ENCODE assay signal across 8 mouse cellular contexts in the genomic region with DNA sequence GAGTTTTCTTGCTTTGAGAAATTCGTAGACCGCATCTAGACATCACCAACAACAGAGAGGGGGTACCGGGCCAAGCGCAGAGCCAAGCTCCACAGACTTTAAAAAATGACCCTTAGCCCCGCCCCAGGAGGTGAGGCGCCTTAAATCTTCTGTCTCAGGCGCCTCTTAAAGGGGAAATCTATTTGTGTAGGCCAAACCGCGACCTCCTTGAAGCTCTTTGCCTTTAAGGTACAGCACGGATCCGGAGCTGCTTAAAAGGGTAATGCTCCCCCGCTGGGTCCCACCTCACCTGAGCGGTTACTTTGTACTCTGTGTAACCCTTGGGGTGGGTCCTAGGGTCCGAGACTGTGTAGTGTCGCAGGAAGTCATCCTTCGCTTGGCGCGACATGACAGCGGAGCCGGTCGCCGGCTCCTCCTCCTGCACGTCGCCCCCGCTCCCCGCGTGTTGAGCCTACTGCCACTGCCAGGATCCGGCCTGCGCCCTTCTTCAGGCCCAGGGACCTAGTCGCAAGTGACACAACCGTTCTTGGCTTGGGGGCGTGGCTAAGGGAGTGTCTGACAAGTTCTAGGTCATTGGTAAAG. TPM values are rescaled to one million over a fixed set of nuclear protein-coding genes. Genes with fewer than 3 reads are reported as not detected.
DNase-seq lines count a peak whose midpoint lies in the region; ATAC-seq and TF ChIP-seq lines count a peak whose summit lies in the region.

Snx15 (minus strand) TSS at position 545 of the 582 bp plus-strand sequence.

- peak within 1 kb of the TSS; percentile 52 for H3K4me2 ChIP-seq in heart, embryonic 11.5 days
- peak within 1 kb of the TSS; percentile 64 for H3K4me2 ChIP-seq in kidney, embryonic 16.5 days (replicated peaks; ENCODE audit: low read depth, low read length)
- peak within 1 kb of the TSS; percentile 84 for H3K4me2 ChIP-seq in myocyte (ENCODE audit: low read depth)

- no peak for TF ChIP-seq CTCF in C2C12 (IDR thresholded peaks at IDR 0.05; ENCODE audit: control insufficient read depth, insufficient read depth, insufficient read length)
- TF ChIP-seq CTCF in brain, embryonic 14.5 days (IDR thresholded peaks at IDR 0.05; ENCODE audit: borderline replicate concordance, extremely low read depth, insufficient read depth, insufficient read length): no peak
- TF ChIP-seq CTCF in liver, adult 2 months (IDR thresholded peaks at IDR 0.05; ENCODE audit: low read depth, low read length): no peak

- WGBS in heart, embryonic 11.5 days (ENCODE audit: insufficient replicate concordance): under 1% methylated on average over 32 of the region's 32 CpGs
- under 1% methylated on average over 32 of the region's 32 CpGs for WGBS in kidney, embryonic 16.5 days
- WGBS in liver, adult 2 months: under 1% methylated on average over 32 of the region's 32 CpGs

- H3K79me3 ChIP-seq in C2C12 (ENCODE audit: low read depth): no peaks in the 10 kb centered on the region

- peak within 1 kb of the TSS; percentile 52 for H3K27ac ChIP-seq in heart, embryonic 11.5 days (ENCODE audit: low read depth, low read length)
- peak within 1 kb of the TSS; percentile 93 for H3K27ac ChIP-seq in kidney, embryonic 16.5 days (ENCODE audit: low read length)
- H3K27ac ChIP-seq in liver, adult 2 months (replicated peaks; ENCODE audit: insufficient read depth, low read depth, low read length): peak within 1 kb of the TSS; percentile 84

- H3K4me3 ChIP-seq in C2C12 (ENCODE audit: insufficient read depth, poor library complexity, severe bottlenecking): peak within 1 kb of the TSS; percentile 41
- H3K4me3 ChIP-seq in erythroblast, embryonic 14.5 days (replicated peaks): peak within 1 kb of the TSS; percentile 68
- peak within 1 kb of the TSS; percentile 40 for H3K4me3 ChIP-seq in heart, embryonic 11.5 days (ENCODE audit: low read depth, low read length)
- peak within 1 kb of the TSS; percentile 64 for H3K4me3 ChIP-seq in kidney, embryonic 16.5 days (ENCODE audit: low read length)
- peak within 1 kb of the TSS; percentile 68 for H3K4me3 ChIP-seq in liver, adult 2 months (ENCODE audit: insufficient read depth, low read depth, low read length)
- H3K4me3 ChIP-seq in myocyte: peak within 1 kb of the TSS; percentile 47

- H3K36me3 ChIP-seq in C2C12 (ENCODE audit: control insufficient read depth, insufficient read depth) (peaks cover 8% of the 10 kb centered on the region), myocyte (ENCODE audit: control insufficient read depth, insufficient read depth) (no peaks in the 10 kb centered on the region)
- peaks cover 33% of the 10 kb centered on the region for H3K36me3 ChIP-seq in erythroblast, embryonic 14.5 days (ENCODE audit: control insufficient read depth)
- H3K36me3 ChIP-seq in heart, embryonic 11.5 days (ENCODE audit: control insufficient read depth, insufficient read depth, low read length): no peaks in the 10 kb centered on the region
- H3K36me3 ChIP-seq in kidney, embryonic 16.5 days (ENCODE audit: insufficient read depth, low read length): no peaks in the 10 kb centered on the region
- no peaks in the 10 kb centered on the region for H3K36me3 ChIP-seq in liver, adult 2 months (ENCODE audit: control insufficient read depth, insufficient read depth, low read length)
- H3K36me3 ChIP-seq in splenic B cell, adult 2 months (ENCODE audit: control insufficient read depth, insufficient read depth, low read length, poor library complexity, severe bottlenecking): no peaks in the 10 kb centered on the region

- peak within 1 kb of the TSS; percentile 61 for H3K9ac ChIP-seq in heart, embryonic 11.5 days (ENCODE audit: low read depth, low read length)
- peak within 1 kb of the TSS; percentile 80 for H3K9ac ChIP-seq in kidney, embryonic 16.5 days (replicated peaks; ENCODE audit: low read length)
- H3K9ac ChIP-seq in liver, adult 2 months (ENCODE audit: low read depth, low read length): peak within 1 kb of the TSS; percentile 77

- TF ChIP-seq POLR2A in brain, embryonic 14.5 days (IDR thresholded peaks at IDR 0.05; ENCODE audit: borderline replicate concordance, extremely low read depth, insufficient read depth, insufficient read length, poor library complexity, severe bottlenecking): peak; percentile 29; the same call in 1 of the 2 replicates
- peak; percentile 47 for TF ChIP-seq POLR2A in liver, adult 2 months (IDR thresholded peaks at IDR 0.05; ENCODE audit: extremely low read depth, insufficient read depth, low read length)
- TF ChIP-seq POLR2A in myocyte (IDR thresholded peaks at IDR 0.05; ENCODE audit: insufficient read length, low read depth): peak; percentile 78

- H3K4me1 ChIP-seq in erythroblast, embryonic 14.5 days (ENCODE audit: control insufficient read depth): peaks cover 72% of the 10 kb centered on the region
- H3K4me1 ChIP-seq in heart, embryonic 11.5 days (ENCODE audit: control insufficient read depth, insufficient read depth, low read length): no peaks in the 10 kb centered on the region
- peaks cover 5% of the 10 kb centered on the region; the same call in 1 of the 2 replicates for H3K4me1 ChIP-seq in kidney, embryonic 16.5 days (ENCODE audit: insufficient read depth, low read length)
- H3K4me1 ChIP-seq in liver, adult 2 months (ENCODE audit: control insufficient read depth, insufficient read depth, low read length): peaks cover 1% of the 10 kb centered on the region

- H3ac ChIP-seq in C2C12 (ENCODE audit: control insufficient read depth, insufficient read length, low read depth) (peak within 1 kb of the TSS; percentile 58), myocyte (ENCODE audit: control insufficient read depth, insufficient read length) (no peak within 1 kb of the TSS)

- ATAC-seq in heart, embryonic 11.5 days (replicated peaks; ENCODE audit: insufficient number of reproducible peaks, low FRiP score, low TSS enrichment): peak; percentile 85
- ATAC-seq in kidney, embryonic 16.5 days (ENCODE audit: low FRiP score, low TSS enrichment): peak; percentile 97

- H3K9me3 ChIP-seq in erythroblast, embryonic 14.5 days (ENCODE audit: control insufficient read depth, low read length): no peaks in the 10 kb centered on the region
- no peaks in the 10 kb centered on the region for H3K9me3 ChIP-seq in heart, embryonic 11.5 days (replicated peaks; ENCODE audit: control insufficient read depth, low read length)
- H3K9me3 ChIP-seq in kidney, embryonic 16.5 days (ENCODE audit: low read length): no peaks in the 10 kb centered on the region

- H3K27me3 ChIP-seq in C2C12 (ENCODE audit: control insufficient read depth, insufficient read depth, insufficient read length): no peaks in the 10 kb centered on the region
- no peaks in the 10 kb centered on the region for H3K27me3 ChIP-seq in erythroblast, embryonic 14.5 days (ENCODE audit: control insufficient read depth)
- H3K27me3 ChIP-seq in heart, embryonic 11.5 days (ENCODE audit: control insufficient read depth, insufficient read depth, low read length): no peaks in the 10 kb centered on the region
- H3K27me3 ChIP-seq in kidney, embryonic 16.5 days (ENCODE audit: insufficient read depth, low read length): no peaks in the 10 kb centered on the region
- H3K27me3 ChIP-seq in liver, adult 2 months (ENCODE audit: control insufficient read depth, insufficient read depth, low read length): no peaks in the 10 kb centered on the region
- H3K27me3 ChIP-seq in myocyte (ENCODE audit: control insufficient read depth, insufficient read depth, insufficient read length): no peaks in the 10 kb centered on the region
- no peaks in the 10 kb centered on the region for H3K27me3 ChIP-seq in splenic B cell, adult 2 months (ENCODE audit: control insufficient read depth, insufficient read depth, low read length, poor library complexity, severe bottlenecking)

- H3K79me2 ChIP-seq in C2C12 (ENCODE audit: control insufficient read depth, insufficient read depth) (no peaks in the 10 kb centered on the region), myocyte (ENCODE audit: control insufficient read depth, insufficient read depth) (no peaks in the 10 kb centered on the region)
- no peaks in the 10 kb centered on the region for H3K79me2 ChIP-seq in liver, adult 2 months (ENCODE audit: control insufficient read depth, insufficient read depth, low read length)

- peak; percentile 98 for DNase-seq in brain, embryonic 14.5 days (ENCODE audit: low read depth)
- DNase-seq in liver, adult 2 months (ENCODE audit: extremely low read depth, low read depth, low spot score): peak; percentile 94
- peak; percentile 97 for DNase-seq in splenic B cell, adult 2 months (ENCODE audit: low read depth, low spot score)

TF ChIP-seq in C2C12, 6 proteins besides CTCF, POLR2A, EP300 and RAD21:
- TF ChIP-seq MAX (IDR thresholded peaks at IDR 0.05) (peak; percentile 82), MYOD1 (IDR thresholded peaks at IDR 0.05; ENCODE audit: control insufficient read depth, insufficient read length, low read depth) (no peak), CEBPB (IDR thresholded peaks at IDR 0.05; ENCODE audit: low read depth) (no peak)

TF ChIP-seq in myocyte, 11 proteins besides CTCF, POLR2A, EP300 and RAD21:
- TF ChIP-seq E2F4 (IDR thresholded peaks at IDR 0.05; ENCODE audit: insufficient read depth) (no peak), MYOG (IDR thresholded peaks at IDR 0.05; ENCODE audit: control insufficient read depth in 1 of 3, insufficient read depth in 1 of 3, insufficient read length in 2 of 3, low read depth in 2 of 3) (peak in 1 of 3 experiments; percentile 11), MYOD1 (IDR thresholded peaks at IDR 0.05; ENCODE audit: control insufficient read depth in 1 of 3, insufficient read length in 2 of 3, low read depth in 2 of 3) (no peak), CEBPB (IDR thresholded peaks at IDR 0.05; ENCODE audit: insufficient read depth, poor library complexity, severe bottlenecking) (no peak), REST (IDR thresholded peaks at IDR 0.05; ENCODE audit: insufficient read depth, insufficient read length) (no peak), USF1 (IDR thresholded peaks at IDR 0.05; ENCODE audit: low read depth) (no peak), TCF12 (IDR thresholded peaks at IDR 0.05; ENCODE audit: insufficient read depth, poor library complexity, severe bottlenecking) (no peak), SRF (IDR thresholded peaks at IDR 0.05; ENCODE audit: control insufficient read depth, insufficient read length, low read depth) (no peak), MAX (IDR thresholded peaks at IDR 0.05; ENCODE audit: low read depth) (peak; percentile 3), TCF3 (IDR thresholded peaks at IDR 0.05; ENCODE audit: insufficient read length, low read depth) (no peak), POLR2AphosphoS2 (IDR thresholded peaks at IDR 0.05; ENCODE audit: insufficient read length, low read depth) (peak; percentile 68)

RNA-seq across cellular contexts. Expression of gene Snx15, which starts in this region (rescaled TPM):
- polyA plus RNA-seq in C2C12 (2012; fragmentation: generic; extraction: Trizol) (22.7 TPM), myocyte (2012; fragmentation: generic; extraction: Trizol) (18.5 TPM)
- 52.3 and 52.4 TPM in 2 replicates for polyA plus RNA-seq in brain, embryonic 14.5 days (2012; rRNA removed)
- 87.4 and 91.3 TPM in 2 replicates for polyA plus RNA-seq in erythroblast, embryonic 14.5 days (2012)
- 22.6 and 25.5 TPM in 2 replicates for polyA plus RNA-seq in heart, embryonic 11.5 days (2014; fragmentation: Nextera tagmentation; extraction: Ambion mirVana)
- 33.3 and 36.2 TPM in 2 replicates for polyA plus RNA-seq in kidney, embryonic 16.5 days (2015; fragmentation: Nextera tagmentation; extraction: Ambion mirVana)
- 7.2 and 10.5 TPM in 2 replicates for total RNA-seq in liver, adult 2 months (2014; rRNA removed)
- polyA plus RNA-seq in liver, adult 2 months (2012; rRNA removed): 19.1 and 20.5 TPM in 2 replicates

Comparison
In these comparisons a context has a peak if more than half of its experiments do, and no peak if none do; other contexts are left out.
1. Peak in every context shown above with its lines: DNase-seq, ATAC-seq, H3K4me3 ChIP-seq and H3K27ac ChIP-seq.